Mouse (Mus musculus) lung, adult 18-20 months (tissue): ENCODE measurements around the gene B9d1.

Experiments used
- DNase-seq, 2 experiments: peaks; one replicate each; pipeline ENCODE4 v3.0.0; 2022; ENCODE audit warnings: mixed read lengths in 2 of 2

Gene B9d1

DNA sequence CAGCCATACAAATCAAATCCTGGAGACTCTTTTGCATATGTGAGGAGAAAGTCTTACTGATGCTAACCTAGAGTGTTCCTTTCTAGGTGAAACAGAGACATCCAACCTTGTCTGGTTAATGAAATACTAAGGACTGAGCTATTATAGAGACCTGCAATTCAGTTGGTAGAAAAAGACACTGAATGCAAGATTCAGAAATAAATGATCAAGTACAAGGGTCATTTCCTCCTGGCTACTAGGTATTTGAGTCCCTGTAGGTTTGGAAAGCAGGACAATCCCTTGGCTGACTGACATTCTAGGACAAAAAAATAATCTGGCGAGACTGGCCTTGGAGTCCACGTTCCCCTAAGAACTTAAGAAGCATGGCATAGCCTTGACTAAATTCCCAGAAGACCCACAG lies 40.6 kb downstream of the B9d1 start:
- no peak for DNase-seq

DNA sequence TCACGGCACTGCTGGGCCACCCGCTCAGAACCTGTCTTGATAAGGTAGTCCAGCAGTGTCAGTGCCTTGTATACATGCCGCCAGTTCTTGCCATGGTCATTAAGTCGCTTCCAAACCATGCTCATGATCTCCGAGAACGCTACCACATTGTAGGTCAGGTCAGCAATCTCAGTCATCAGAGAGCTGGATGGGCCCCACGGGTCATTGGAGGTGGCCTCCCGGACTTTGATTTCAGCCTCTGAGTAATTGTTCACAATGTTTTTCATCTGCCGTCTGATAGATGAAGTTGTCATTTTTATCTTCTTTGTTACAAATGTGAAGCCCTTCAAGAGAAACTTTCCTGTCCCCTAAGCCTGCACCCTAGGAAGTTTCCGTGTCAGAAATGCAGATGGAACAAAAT lies 41.5 kb downstream of the B9d1 start:
- no peak for DNase-seq

DNA sequence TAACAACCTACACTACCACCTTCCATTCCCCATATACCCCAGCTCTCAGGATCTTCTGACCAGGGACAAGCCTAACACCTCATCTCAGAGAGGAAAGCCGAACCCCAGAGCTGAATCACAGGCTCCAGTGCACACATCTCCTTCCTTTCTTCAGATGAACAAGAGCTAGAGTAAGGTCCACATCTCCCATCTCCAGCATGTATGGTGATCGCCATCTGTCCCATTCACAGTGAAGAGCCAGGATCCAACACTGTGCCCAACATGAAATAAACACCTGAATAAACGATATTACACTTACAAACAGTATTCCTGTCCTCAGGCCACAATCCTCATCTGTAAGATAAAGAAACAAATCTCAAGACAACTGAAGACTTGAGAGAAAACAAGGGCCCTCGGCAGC lies 42.8 kb downstream of the B9d1 start:
- no peak for DNase-seq

DNA sequence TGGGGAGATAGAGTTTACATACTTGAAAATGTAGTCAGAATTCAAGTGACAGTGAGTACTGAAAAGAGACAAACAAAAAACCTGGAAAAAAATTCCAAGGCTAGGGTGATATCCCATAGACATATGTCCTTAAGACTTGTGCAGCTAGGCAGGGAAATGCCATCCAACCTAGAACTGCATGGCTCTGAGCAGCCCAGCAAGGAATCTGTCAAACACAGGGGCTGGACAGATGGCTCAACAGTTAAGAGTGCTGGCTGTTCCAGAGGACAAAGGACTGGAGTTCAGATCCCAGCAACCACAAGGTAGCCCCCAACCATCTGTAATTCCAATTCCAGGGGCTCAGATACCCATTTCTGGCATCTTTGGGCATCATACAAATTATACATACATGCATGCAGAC lies 45.7 kb downstream of the B9d1 start:
- no peak for DNase-seq

DNA sequence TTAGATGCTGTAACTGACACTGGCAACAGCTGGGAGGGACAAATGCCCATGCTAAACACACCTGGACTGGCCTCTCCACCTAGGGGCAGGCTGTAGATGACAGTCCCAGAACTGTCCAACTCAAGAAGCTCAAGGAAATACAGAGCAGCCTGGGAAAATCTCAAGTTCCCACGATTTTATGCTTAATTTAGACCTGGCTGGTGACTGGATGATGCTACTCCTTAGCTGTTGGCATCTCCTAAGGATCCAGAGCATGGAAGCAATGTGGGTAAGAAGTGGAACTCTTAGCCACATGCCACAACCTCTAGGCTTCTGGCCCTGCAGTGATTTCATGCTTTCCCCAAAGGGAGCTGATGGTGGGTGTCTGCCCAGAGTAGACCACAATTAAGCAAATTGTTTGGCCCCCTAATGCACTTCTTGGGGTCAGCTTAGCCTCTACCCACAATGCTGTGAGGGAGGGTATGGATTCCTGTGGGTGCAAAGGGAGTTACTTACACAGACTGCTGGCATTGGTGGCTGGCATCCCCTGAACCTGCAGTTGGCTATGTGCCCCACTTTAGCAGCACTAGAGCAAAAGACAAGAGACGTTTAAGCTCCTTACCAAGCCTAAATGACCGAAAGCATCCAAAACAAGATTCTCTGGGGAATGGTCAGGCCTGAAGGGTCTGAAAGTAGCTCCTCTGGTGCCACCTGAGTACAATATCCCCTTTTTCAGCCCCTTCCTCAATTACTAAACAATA lies 48.2 kb downstream of the B9d1 start:
- no peak for DNase-seq

DNA sequence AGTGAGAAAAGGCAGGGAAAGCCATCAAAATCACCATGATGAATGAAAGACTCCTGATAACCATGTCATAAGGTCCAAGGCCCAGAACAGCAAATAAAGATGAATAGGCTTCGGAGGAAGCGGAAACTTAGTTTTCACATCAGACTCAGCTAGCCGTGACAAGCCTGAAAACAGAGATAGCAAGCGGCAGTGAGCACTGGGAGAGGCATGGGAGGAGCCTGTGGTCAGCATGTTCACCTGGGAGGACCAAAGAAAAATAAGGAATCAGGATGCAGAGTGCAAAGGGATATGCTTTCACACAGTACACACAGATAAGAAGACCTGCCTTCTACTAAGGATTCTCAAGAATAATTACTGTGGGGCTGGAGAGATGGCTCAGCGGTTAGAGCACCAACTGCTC lies 54.6 kb downstream of the B9d1 start:
- no peak for DNase-seq

DNA sequence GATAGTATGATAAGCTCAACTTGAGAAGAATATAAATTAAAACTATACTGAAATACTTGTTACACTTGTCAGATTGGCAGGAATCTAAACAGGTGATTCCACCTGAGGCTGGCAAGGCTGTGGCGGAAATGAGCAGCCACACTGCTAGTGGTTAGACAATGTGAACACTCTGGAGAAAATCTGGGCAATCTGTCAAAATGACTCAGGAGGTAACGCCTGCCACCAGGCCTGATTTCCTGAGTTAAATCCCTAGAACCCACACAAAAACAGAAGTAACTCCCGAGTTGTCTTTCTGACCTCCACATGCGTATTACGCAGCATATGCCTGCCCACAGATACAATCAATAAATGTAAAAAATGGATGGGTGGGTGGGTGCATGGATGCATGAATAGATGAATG lies 57.5 kb downstream of the B9d1 start:
- peak; percentile 20 to 48 for DNase-seq
